Mouse (Mus musculus) spleen, adult 2 months (tissue): ENCODE results near the gene Rorc.

ENCODE experiments used
- CTCF ChIP-seq: fragments of 200-500 bp; IDR thresholded peaks from 2 replicates; pipeline ENCODE4 v1.5.1; 2011; ENCODE audit warnings: mild to moderate bottlenecking, inconsistent platforms; ENCODE audit not compliant: insufficient read depth, insufficient read length, insufficient replicate concordance; ENCODE audit errors: extremely low read depth
- POLR2A ChIP-seq: fragments of 200-500 bp; IDR thresholded peaks from 2 replicates; pipeline ENCODE4 v1.6.1; 2011; ENCODE audit warnings: low read depth, low read length, inconsistent platforms

GRCm38 (mm10) chr3:94362138-94362537 lies 10.5 kb upstream of the Rorc start, which contains the start of gene C2cd4d:
- TF ChIP-seq CTCF (no peak), POLR2A (no peak)
